Mouse (Mus musculus) frontal cortex, postnatal 36 days (tissue): ENCODE measurements around the gene Slc4a8.

Source experiments
- DNase-seq, 2 experiments: peaks; one replicate each; pipeline ENCODE4 v3.0.0; 2022; ENCODE audit warnings: low spot score in 2 of 2

Gene Slc4a8

GRCm38 (mm10) chr15:100761419-100762185 is at the start of gene Slc4a8:
TSS of gene Slc4a8 (plus strand) at chr15:100761747.
- peak; percentile 95 for DNase-seq

GRCm38 (mm10) chr15:100714470-100714869 is 47.1 kb upstream of the Slc4a8 start:
- no peak for DNase-seq

- DNase-seq, result no peak
These were observed 46.1 kb upstream of the Slc4a8 start for GRCm38 (mm10) chr15:100715399-100715993.

GRCm38 (mm10) chr15:100717933-100718332 is 43.6 kb upstream of the Slc4a8 start:
- no peak for DNase-seq

DNA sequence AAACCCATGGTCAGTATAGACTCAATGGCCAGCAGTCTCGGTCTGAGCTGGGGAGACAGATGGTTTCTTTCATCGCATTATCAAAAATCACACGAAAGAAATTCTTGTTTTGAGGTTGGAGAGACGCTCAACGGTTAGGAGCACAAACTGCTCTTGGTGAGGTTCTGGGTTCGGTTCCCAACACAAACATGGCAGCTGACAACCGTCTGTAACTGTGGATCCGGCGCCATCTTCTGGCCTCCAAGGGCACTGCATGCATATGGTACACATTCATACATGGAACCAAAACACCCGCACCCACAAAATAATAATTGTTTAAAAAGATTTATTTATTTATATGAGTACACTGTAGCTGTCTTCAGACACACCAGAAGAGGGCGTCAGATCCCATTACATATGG is 43.0 kb upstream of the Slc4a8 start:
- DNase-seq, result no peak

DNA sequence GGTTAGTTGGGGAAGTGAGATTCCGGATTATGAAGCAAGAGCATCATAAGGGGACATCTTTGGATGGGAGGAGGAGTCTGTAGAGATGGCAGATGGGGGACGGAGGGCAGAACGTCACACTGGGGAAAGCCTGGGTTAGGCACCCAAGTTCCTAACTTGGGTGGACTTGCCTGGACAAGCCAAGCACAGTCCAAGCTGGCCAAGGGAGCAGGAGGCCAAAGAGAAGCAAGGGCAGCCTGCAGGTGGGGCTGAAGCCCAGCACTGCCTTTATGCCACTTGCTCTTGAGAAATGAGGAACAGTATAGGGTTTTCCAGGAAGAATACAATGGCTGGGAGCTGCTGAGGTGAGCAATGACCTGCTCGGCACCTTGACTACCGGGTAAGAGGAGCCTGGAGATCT is 42.3 kb upstream of the Slc4a8 start:
- DNase-seq, result no peak

DNA sequence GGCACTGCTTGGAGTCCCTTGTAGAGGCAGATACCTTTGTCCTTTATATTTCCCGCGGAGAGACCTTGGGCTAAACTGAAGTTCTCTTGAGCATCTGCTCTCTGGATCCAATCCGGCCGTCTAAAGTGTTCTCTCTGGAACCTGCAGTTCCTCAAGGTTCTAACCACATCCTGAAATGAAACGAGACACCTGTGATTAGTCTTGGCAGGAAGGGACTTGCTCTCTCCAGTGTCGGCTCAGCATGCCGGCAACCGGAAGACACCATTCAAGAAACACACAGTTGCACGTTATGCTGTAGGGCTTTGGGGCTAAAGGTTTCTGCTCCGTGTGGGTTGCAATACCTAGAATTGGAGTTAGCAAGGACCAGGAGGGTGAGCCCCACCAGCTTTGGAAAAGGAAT is 41.5 kb upstream of the Slc4a8 start:
- no peak for DNase-seq

- DNase-seq, result no peak
These were observed 40.1 kb upstream of the Slc4a8 start for GRCm38 (mm10) chr15:100721445-100721844.

DNA sequence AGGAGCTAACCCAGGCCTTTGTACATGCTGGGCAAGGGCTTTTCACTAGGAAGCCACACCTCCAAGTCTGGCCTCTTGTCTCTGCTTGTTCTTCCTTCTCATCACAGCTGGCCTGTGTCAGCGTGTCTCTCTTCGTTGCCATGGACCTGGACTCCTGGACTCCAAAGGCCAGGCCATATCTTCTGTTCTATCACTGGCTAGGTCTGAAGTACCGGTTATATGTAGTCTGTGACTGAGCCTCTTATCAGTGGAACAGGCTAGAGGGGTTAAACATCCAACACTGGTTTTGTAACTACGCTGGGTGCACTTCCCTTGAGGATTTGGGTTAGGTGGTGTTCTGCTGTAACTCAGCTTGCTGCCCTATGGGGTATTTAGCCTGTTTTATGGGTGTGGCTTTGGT is 39.5 kb upstream of the Slc4a8 start:
- DNase-seq, result no peak

DNA sequence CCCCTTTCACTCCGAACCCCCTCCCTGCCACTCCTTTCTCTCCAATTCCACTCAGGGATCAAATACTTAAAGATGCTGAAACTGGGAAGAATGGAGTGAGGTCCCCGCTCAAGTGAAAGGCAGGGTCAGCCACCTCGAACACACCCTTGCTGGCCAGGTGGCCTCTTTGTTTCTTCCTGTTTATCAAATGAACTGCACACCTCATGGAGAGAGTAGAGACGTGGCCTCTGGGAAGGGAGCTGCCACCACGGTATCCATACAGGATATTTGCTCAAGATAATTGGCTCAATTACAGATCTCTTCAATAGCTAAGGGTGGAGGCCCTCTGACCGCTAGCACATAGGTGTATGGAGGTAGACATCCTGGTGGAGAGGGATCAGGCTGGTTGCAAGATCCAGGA is 39.0 kb upstream of the Slc4a8 start:
- no peak for DNase-seq

DNA sequence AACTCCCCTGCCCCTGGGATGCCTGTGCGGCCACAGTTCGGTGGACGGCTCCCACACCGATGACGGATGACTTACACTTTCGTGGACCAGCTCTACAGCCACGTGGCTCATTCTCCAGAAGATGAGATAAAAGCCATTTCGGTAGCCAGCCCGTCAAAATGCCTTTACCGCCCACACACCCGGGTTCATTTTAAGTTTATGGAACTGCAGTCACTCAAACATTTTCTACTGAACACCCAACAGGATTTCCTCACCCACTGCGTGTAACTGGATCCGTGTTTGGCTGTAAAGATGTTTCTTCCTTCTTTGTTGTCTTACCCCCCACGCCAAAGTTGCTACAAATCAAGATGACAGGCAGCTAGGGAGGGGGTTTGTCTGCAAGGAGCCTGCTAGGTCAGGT is 38.0 kb upstream of the Slc4a8 start:
- peak in 1 of 2 experiments; percentile 14 for DNase-seq

DNA sequence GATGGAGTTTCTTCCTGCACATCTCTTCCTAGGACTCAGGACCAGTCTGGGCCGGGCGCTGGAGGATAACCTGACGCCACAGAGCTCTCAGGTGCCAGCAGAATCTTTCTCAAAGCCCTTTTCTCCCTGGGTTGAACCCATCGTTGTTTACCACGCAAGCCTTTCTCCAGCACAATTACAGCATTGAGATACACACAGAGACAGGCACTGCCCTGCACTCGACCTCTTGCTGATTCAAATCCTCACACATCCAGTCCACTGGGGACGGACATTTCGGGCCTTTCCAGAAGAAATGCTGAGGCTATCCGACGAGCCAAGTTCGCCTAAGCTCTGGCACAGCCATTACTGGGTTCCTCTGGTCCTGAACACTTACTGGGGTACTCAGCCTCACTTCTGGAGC is 34.8 kb upstream of the Slc4a8 start:
- no peak for DNase-seq

DNA sequence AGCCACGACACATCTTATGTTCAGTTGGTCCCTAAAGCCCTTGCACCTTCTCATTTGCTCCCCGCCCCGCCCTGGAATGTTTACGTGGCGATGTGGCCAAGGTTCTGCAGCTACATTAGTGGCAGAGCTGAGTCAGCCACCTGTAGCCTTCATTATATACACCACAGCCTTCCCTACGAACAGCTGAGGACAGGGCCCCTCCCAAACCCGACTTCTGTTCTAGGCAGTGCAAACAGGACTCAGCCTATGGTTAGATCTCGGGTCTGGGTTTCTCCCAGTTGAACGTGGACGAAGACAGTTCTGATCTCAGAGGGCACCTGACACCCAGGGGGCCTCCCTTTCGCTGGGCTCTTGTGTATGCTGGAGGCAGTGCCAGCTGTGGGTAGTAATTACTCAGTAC is 33.7 kb upstream of the Slc4a8 start:
- DNase-seq, result no peak

- DNase-seq, result no peak
These were observed 33.0 kb upstream of the Slc4a8 start for GRCm38 (mm10) chr15:100728586-100728985.

GRCm38 (mm10) chr15:100729281-100729985 is 32.1 kb upstream of the Slc4a8 start, which contains the start of gene Galnt6:
TSS of gene Galnt6 (minus strand) at chr15:100729376.
- DNase-seq, result no peak

- DNase-seq, result no peak
These were observed 30.5 kb upstream of the Slc4a8 start for GRCm38 (mm10) chr15:100731081-100731480.

DNA sequence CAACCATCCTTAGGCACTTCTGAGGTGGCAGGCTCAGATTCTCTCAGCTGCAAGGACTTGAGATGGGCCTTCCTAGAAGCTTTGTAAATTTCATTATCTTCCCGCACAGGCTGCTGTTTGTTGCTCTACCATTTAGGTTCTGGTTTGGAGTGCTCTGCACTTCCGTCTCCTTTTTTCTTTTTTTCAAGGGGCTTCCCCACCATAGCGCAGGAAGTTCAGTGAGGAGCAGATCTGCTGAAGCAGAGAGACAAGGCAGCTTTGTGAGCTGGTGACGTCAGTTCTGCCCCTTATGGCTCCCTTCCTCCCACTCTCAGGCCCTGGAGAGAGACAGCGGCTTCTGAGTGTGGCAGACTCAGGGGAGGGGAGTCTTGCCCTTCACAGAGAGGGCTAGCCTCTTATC is 29.0 kb upstream of the Slc4a8 start:
- DNase-seq, result no peak

DNA sequence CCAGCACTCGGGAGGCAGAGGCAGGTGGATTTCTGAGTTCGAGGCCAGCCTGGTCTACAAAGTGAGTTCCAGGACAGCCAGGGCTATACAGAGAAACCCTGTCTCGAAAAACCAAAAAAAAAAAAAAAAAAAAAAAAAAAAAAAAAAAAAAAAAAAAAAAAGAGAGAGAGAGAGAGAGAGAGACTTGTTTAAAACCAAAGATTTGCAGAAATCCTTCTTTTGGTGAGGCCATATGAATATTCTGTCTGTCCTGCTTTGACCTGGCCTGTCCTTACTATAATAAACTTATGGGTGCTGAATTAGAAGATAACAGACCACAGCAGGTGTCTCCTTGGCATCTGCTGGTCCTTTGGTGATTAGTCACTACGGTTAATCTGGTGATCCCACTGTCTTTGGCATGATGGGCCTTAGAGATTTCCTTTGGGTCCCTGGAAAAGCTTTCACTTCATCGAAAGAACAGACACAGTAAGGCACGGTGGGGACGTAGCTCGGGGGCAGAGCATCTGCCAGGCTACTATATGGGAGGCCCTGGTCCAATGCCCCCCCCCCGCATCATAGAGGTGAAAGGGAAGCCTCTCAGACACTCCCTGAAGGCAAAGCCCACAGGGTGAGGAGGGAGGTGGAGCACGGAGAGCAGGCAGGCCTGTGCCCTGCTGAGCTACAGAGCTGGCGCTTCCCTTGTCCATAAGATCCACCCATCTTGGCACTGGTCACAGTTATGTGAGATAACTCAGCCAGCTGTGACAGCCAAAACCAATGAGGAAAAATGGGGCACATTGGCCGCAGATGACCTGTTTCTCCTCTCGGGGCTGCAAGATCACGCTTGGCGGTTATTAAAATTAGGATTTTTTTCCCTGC is 26.2 kb upstream of the Slc4a8 start:
- DNase-seq, result no peak

- no peak for DNase-seq
These were observed 25.6 kb upstream of the Slc4a8 start for GRCm38 (mm10) chr15:100735953-100736300.

- DNase-seq, result no peak
These were observed 23.9 kb upstream of the Slc4a8 start for GRCm38 (mm10) chr15:100737667-100738066.

DNA sequence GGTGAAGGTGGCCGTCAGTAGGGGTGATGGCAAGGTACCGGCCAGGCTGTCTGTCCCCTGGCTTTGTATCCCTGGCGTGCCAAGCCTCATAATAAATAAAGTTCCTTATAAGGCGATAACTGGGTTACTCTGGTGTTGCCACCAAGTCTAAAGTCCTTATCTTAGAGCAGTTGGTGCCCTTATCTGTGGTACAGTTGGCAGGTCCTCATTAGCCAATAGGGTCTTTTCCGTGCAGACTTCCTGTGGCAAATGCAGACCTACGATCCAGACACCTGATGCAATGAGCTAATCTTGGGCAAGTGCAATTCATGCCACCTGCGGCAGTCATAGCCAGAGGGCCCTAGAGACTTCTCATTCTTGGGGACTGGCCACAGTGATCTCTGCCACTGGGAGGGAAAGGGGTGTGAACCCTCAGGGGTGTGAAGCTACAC is 23.2 kb upstream of the Slc4a8 start:
- DNase-seq, result no peak

DNA sequence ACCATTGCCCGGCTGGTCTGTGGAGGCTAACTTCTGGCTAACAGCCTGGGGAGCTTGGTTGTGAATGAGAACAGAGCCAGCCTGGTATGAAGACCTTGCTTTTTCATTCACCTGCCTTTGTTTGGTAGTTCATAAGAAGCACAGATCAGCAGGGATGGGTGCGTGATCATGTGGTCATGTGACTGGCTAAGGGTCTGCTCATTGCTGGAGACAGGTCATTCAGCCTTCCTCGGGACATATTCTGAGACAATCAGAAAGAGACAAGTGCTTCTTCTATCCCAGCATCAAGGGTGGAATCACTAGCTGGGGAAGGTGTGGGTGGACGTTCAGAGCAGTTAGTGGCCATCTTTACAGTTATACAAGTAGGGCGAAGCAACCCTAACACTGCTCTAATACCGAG is 22.1 kb upstream of the Slc4a8 start:
- DNase-seq, result no peak
